Comparison of ENCODE assay signal across 8 mouse cellular contexts in the genomic region with DNA sequence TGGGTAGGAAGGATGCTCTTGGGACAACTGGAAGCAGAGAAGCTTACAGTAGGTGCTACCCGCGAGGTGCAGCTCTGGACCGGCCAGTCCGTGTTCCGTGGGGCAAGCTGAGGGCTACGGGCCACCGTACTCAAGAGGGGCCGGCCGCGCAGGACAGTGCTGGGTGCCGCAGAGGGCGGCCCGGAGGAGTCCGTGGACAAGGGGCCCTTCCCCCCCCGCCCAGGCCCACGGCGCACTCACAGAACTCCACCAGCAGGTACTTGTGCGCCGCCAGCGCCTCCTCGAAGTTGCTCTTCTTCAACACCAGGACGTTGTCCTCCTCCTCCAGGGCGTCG. TPM values are rescaled to one million over a fixed set of nuclear protein-coding genes. Genes with fewer than 3 reads are reported as not detected.
A peak's percentile ranks its signal among the peaks of the same experiment; 100 is the strongest.
DNase-seq lines count a peak whose midpoint lies in the region; ATAC-seq and TF ChIP-seq lines count a peak whose summit lies in the region.

No protein-coding gene starts in this region.

- H3K4me1 ChIP-seq in heart, embryonic 15.5 days (replicated peaks): peaks cover 22% of the 10 kb centered on the region
- H3K4me1 ChIP-seq in ES-E14 (ENCODE audit: control insufficient read depth in 2 of 2, insufficient read depth in 2 of 2, low read length in 2 of 2, poor library complexity in 1 of 2): peaks cover 1 to 5% of the 10 kb centered on the region in 2 experiments; a peak in 2 of 4 replicates
- 0 out of 2 replicates have a peak, but pooled peaks cover 7% of the 10 kb centered on the region for H3K4me1 ChIP-seq in forebrain, postnatal 0 days (ENCODE audit: insufficient read depth)
- peaks cover 72% of the 10 kb centered on the region for H3K4me1 ChIP-seq in megakaryocyte, embryonic 14.5 days

- 0 out of 2 replicates have a peak, but pooled peaks have one; percentile 25 for TF ChIP-seq CTCF in forebrain, postnatal 0 days (IDR thresholded peaks at IDR 0.05; ENCODE audit: low read depth)

- H3K27me3 ChIP-seq in heart, embryonic 15.5 days: no peaks in the 10 kb centered on the region
- no peaks in the 10 kb centered on the region for H3K27me3 ChIP-seq in forebrain, postnatal 0 days (ENCODE audit: insufficient read depth, low read length)
- no peaks in the 10 kb centered on the region for H3K27me3 ChIP-seq in megakaryocyte, embryonic 14.5 days (replicated peaks)

- peak overlapping the region; percentile 93 for H3K9ac ChIP-seq in heart, embryonic 15.5 days
- peak overlapping the region; percentile 87 for H3K9ac ChIP-seq in ES-E14 (ENCODE audit: insufficient read depth, low read depth, low read length, poor library complexity, severe bottlenecking)
- peak overlapping the region; percentile 72 for H3K9ac ChIP-seq in forebrain, postnatal 0 days

- H3K9me3 ChIP-seq in heart, embryonic 15.5 days (replicated peaks): no peaks in the 10 kb centered on the region
- no peaks in the 10 kb centered on the region for H3K9me3 ChIP-seq in ES-E14 (ENCODE audit: control insufficient read depth, insufficient read depth, low read depth, low read length)
- no peaks in the 10 kb centered on the region for H3K9me3 ChIP-seq in forebrain, postnatal 0 days (ENCODE audit: low read length)
- H3K9me3 ChIP-seq in megakaryocyte, embryonic 14.5 days: no peaks in the 10 kb centered on the region

- no peak for DNase-seq in heart, postnatal 14 days
- DNase-seq in ES-E14 (ENCODE audit: low read depth, low spot score): no peak
- DNase-seq in forebrain, postnatal 0 days: no peak
- DNase-seq in ovary, postnatal 36 days (ENCODE audit: low spot score): no peak
- DNase-seq in urinary bladder, adult 2 months (ENCODE audit: low spot score): no peak
- no peak for DNase-seq in retina, postnatal 1 day

- in situ Hi-C loops in ES-E14 (cut with MboI; ENCODE audit: low sequenced_read_pairs in 2 of 2, unreplicated experiment in 2 of 2): no loop called here

- under 1% methylated on average over 24 of the region's 24 CpGs for WGBS in heart, embryonic 15.5 days
- 0% methylated on average over 23 of the region's 24 CpGs for WGBS in forebrain, postnatal 0 days

- H3K36me3 ChIP-seq in heart, embryonic 15.5 days: peaks cover 39% of the 10 kb centered on the region
- peaks cover 31% of the 10 kb centered on the region for H3K36me3 ChIP-seq in ES-E14 (ENCODE audit: control insufficient read depth, insufficient read depth, low read length, poor library complexity, severe bottlenecking)
- peaks cover 36% of the 10 kb centered on the region for H3K36me3 ChIP-seq in forebrain, postnatal 0 days (ENCODE audit: insufficient read depth)
- peaks cover 49% of the 10 kb centered on the region for H3K36me3 ChIP-seq in megakaryocyte, embryonic 14.5 days (replicated peaks; ENCODE audit: low read length)

- H3K27ac ChIP-seq in heart, embryonic 15.5 days: peak overlapping the region; percentile 89
- peak overlapping the region; percentile 55; the same call in 1 of the 2 replicates for H3K27ac ChIP-seq in ES-E14 (ENCODE audit: insufficient read depth, low read depth, low read length, poor library complexity, severe bottlenecking)
- peak overlapping the region; percentile 70 for H3K27ac ChIP-seq in forebrain, postnatal 0 days (ENCODE audit: low read depth, low read length)

- H3K4me3 ChIP-seq in heart, embryonic 15.5 days: peak overlapping the region; percentile 93
- peak overlapping the region; percentile 76 to 85 for H3K4me3 ChIP-seq in ES-E14 (ENCODE audit: insufficient read depth in 1 of 2, low read depth in 1 of 2, low read length in 2 of 2, poor library complexity in 1 of 2, severe bottlenecking in 1 of 2)
- H3K4me3 ChIP-seq in forebrain, postnatal 0 days (ENCODE audit: low read depth, low read length): peak overlapping the region; percentile 71
- peak overlapping the region; percentile 99 for H3K4me3 ChIP-seq in megakaryocyte, embryonic 14.5 days (replicated peaks)

- peak; percentile 16 for ATAC-seq in heart, embryonic 15.5 days (replicated peaks; ENCODE audit: insufficient number of reproducible peaks, insufficient read depth, low FRiP score, low read depth)
- no peak; the same call in 1 of the 2 replicates for ATAC-seq in forebrain, postnatal 0 days

- intact Hi-C loops in heart, postnatal 14 days (cut with DNase I): no loop called here

- H3K4me2 ChIP-seq in heart, embryonic 15.5 days: peak overlapping the region; percentile 70
- peak overlapping the region; percentile 59 for H3K4me2 ChIP-seq in forebrain, postnatal 0 days (ENCODE audit: low read depth)

TF ChIP-seq in ES-E14, 5 proteins besides CTCF, POLR2A, EP300 and RAD21:
- no peak for TF ChIP-seq MAFK (IDR thresholded peaks at IDR 0.05; ENCODE audit: insufficient read depth, low read depth, low read length)
- TF ChIP-seq CHD2 (IDR thresholded peaks at IDR 0.05; ENCODE audit: low read depth, low read length): no peak
- no peak for TF ChIP-seq ZNF384 (IDR thresholded peaks at IDR 0.05; ENCODE audit: low read depth, low read length)
TF ChIP-seq in ES-E14: peak in this region for 0.

RNA-seq across cellular contexts. Expression of a gene that starts 0.7 kb away (rescaled TPM):
- polyA plus RNA-seq in heart, embryonic 15.5 days (2015; fragmentation: Nextera tagmentation; extraction: Ambion mirVana): 357 and 484 TPM in 2 replicates
- 100 to 1,000 TPM; 238 to 247 TPM for total RNA-seq in heart, postnatal 14 days (2021)
- 904 and 977 TPM in 2 replicates for total RNA-seq in ES-E14 (2012; rRNA removed)
- total RNA-seq in forebrain, postnatal 0 days (2014; rRNA removed): 162 and 174 TPM in 2 replicates
- polyA plus RNA-seq in forebrain, postnatal 0 days (2015; fragmentation: Nextera tagmentation; extraction: Ambion mirVana): 208 and 218 TPM in 2 replicates
- 1,223 and 1,872 TPM in 2 replicates for polyA plus RNA-seq in megakaryocyte, embryonic 14.5 days (2012; ENCODE audit: insufficient read depth, low replicate concordance)
- 272 and 354 TPM in 2 replicates for polyA plus RNA-seq in urinary bladder, adult 2 months (2012; rRNA removed)

RNA-seq across cellular contexts. Expression of a gene that starts 9.0 kb away (rescaled TPM):
- polyA plus RNA-seq in heart, embryonic 15.5 days (2015; fragmentation: Nextera tagmentation; extraction: Ambion mirVana): 345 and 458 TPM in 2 replicates
- 100 to 1,000 TPM; 164 to 180 TPM for total RNA-seq in heart, postnatal 14 days (2021)
- 161 and 253 TPM in 2 replicates for total RNA-seq in ES-E14 (2012; rRNA removed)
- 214 and 237 TPM in 2 replicates for total RNA-seq in forebrain, postnatal 0 days (2014; rRNA removed)
- polyA plus RNA-seq in forebrain, postnatal 0 days (2015; fragmentation: Nextera tagmentation; extraction: Ambion mirVana): 416 and 435 TPM in 2 replicates
- polyA plus RNA-seq in megakaryocyte, embryonic 14.5 days (2012; ENCODE audit: insufficient read depth, low replicate concordance): 1,582 and 1,923 TPM in 2 replicates
- polyA plus RNA-seq in urinary bladder, adult 2 months (2012; rRNA removed): 399 and 409 TPM in 2 replicates

RNA-seq across cellular contexts. Expression of a gene that starts 21.5 kb away (rescaled TPM):
- polyA plus RNA-seq in heart, embryonic 15.5 days (2015; fragmentation: Nextera tagmentation; extraction: Ambion mirVana): 0.50 and 7.6 TPM in 2 replicates
- total RNA-seq in heart, postnatal 14 days (2021): under 1 TPM in 1 of 2 experiments, not detected in 1; 0.39 TPM
- total RNA-seq in ES-E14 (2012; rRNA removed): not detected in 2 replicates
- not detected in 2 replicates for total RNA-seq in forebrain, postnatal 0 days (2014; rRNA removed)
- polyA plus RNA-seq in forebrain, postnatal 0 days (2015; fragmentation: Nextera tagmentation; extraction: Ambion mirVana): not detected in 2 replicates
- 0.25 TPM in 1 of 2 replicates, not detected in the other for polyA plus RNA-seq in megakaryocyte, embryonic 14.5 days (2012; ENCODE audit: insufficient read depth, low replicate concordance)
- polyA plus RNA-seq in urinary bladder, adult 2 months (2012; rRNA removed): not detected in 2 replicates

RNA-seq across cellular contexts. Expression of a gene that starts 22.9 kb away (rescaled TPM):
- polyA plus RNA-seq in heart, embryonic 15.5 days (2015; fragmentation: Nextera tagmentation; extraction: Ambion mirVana): 119 and 143 TPM in 2 replicates
- total RNA-seq in heart, postnatal 14 days (2021): 10 to 100 TPM; 53.5 to 58.1 TPM
- total RNA-seq in ES-E14 (2012; rRNA removed): 18.9 and 20.2 TPM in 2 replicates
- total RNA-seq in forebrain, postnatal 0 days (2014; rRNA removed): 103 and 105 TPM in 2 replicates
- polyA plus RNA-seq in forebrain, postnatal 0 days (2015; fragmentation: Nextera tagmentation; extraction: Ambion mirVana): 261 and 275 TPM in 2 replicates
- 227 and 338 TPM in 2 replicates for polyA plus RNA-seq in megakaryocyte, embryonic 14.5 days (2012; ENCODE audit: insufficient read depth, low replicate concordance)
- polyA plus RNA-seq in urinary bladder, adult 2 months (2012; rRNA removed): 112 and 117 TPM in 2 replicates

RNA-seq across cellular contexts. Expression of a gene that starts 25.8 kb away (rescaled TPM):
- 238 and 262 TPM in 2 replicates for polyA plus RNA-seq in heart, embryonic 15.5 days (2015; fragmentation: Nextera tagmentation; extraction: Ambion mirVana)
- total RNA-seq in heart, postnatal 14 days (2021): 10 to 100 TPM; 57.8 to 59.9 TPM
- total RNA-seq in ES-E14 (2012; rRNA removed): 300 and 397 TPM in 2 replicates
- total RNA-seq in forebrain, postnatal 0 days (2014; rRNA removed): 99.8 and 111 TPM in 2 replicates
- 207 and 238 TPM in 2 replicates for polyA plus RNA-seq in forebrain, postnatal 0 days (2015; fragmentation: Nextera tagmentation; extraction: Ambion mirVana)
- polyA plus RNA-seq in megakaryocyte, embryonic 14.5 days (2012; ENCODE audit: insufficient read depth, low replicate concordance): 25.9 and 253 TPM in 2 replicates
- 56.2 and 57.6 TPM in 2 replicates for polyA plus RNA-seq in urinary bladder, adult 2 months (2012; rRNA removed)
